Mouse (Mus musculus): Measurements from ENCODE around the gene Sh3d21.
"Not testable (repeated sequence)": the region's sequence is repeated elsewhere in the genome, so short reads cannot be mapped to it uniquely, and the experiment has no call there.

Sh3d21 gene
- long read RNA-seq, experiment 1: 0 reads
- long read RNA-seq, experiment 2: 0 reads

- intact Hi-C loops (cut with DNase I): no loop called here
Observed at GRCm38 (mm10) chr4:126163067-126163659, at the start of gene Sh3d21. Sh3d21 (minus strand) TSS chr4:126163491.

DNA sequence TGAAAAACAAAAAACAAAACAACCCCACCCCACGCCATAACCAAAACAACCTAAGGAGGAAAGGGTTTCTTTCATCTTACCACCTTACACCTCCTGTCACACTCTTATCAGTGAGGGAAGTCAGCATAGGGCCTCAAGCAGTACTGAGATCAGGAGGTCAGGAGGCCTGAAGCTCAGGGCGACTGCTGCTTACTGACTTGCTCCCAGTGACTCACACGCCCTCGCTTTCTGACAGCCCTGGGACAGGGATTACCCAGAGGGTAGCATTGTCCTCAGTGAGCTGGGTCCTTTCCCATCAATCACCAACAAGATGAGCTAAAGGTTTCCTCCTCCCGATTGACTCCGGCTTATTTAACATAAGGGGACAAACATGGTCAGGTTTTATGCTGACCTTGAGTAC lies 43.8 kb upstream of the Sh3d21 start:
- intact Hi-C loops (cut with DNase I): no loop called here

DNA sequence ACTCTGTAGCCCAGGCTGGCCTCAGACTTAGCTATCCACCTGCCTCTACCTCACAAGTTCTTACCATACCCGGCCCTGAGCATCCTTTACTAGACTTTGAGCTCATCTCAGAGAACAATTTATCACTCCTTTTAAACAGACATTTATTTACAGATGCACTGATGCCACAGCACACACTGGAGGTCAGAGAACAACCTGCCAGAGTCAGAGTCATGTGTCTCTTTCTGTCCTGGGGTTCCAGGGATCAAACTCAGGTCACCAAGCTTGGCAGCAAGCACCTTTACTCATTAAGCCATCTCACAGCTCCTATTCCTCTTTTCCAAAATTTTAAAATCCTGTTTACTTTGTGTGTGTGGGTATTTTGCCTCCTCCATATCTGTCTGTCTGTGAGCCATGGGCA lies 42.1 kb upstream of the Sh3d21 start:
- intact Hi-C loops (cut with DNase I): no loop called here

GRCm38 (mm10) chr4:126204661-126205230 lies 41.5 kb upstream of the Sh3d21 start:
- intact Hi-C loops (cut with DNase I): no loop called here

- intact Hi-C loops (cut with DNase I): no loop called here
Observed at GRCm38 (mm10) chr4:126204016-126204415, 40.7 kb upstream of the Sh3d21 start.

- intact Hi-C loops (cut with DNase I): no loop called here
Observed at GRCm38 (mm10) chr4:126203336-126203895, 40.1 kb upstream of the Sh3d21 start.

GRCm38 (mm10) chr4:126202303-126203181 lies 39.3 kb upstream of the Sh3d21 start, which contains the start of gene Thrap3:
Thrap3 (minus strand) TSS chr4:126202760.
- intact Hi-C loops (cut with DNase I): no loop called here

DNA sequence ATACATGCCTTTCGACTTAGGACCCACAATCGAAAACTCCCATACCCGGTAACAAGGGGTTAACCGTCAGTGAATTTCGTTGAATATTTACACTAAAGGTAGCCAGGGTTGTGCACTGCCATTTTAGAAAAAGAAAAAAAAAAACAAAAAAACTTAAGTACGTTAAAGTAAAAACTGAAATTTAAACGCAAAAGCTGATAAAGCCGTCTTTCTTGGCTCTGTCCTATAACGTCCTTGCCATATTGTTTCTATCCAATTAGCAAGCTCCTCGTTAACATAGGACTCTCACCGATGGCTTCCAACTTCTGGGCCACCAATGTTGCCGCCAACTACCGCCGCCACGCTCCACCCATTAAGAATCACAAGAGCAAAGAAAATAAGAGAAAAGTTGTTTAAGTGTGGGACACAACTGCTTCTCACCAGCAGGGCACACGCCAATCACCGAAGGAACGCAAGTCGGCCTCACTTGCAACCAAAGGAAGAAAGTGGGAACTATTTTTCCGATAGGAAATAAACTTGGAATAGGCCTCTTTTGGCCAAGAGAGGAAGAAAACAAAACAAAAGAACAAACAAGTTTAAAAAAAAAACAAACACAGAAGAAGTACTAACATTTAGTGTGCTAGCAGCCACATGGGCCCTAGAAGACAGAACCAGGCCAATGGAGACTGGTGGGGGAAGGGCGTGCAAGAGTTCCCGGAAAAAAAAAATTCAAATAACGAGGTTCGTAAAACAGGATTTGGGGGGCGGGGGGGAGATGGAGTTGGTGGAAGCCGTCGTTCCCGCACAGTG lies 38.4 kb upstream of the Sh3d21 start:
- intact Hi-C loops (cut with DNase I): no loop called here

DNA sequence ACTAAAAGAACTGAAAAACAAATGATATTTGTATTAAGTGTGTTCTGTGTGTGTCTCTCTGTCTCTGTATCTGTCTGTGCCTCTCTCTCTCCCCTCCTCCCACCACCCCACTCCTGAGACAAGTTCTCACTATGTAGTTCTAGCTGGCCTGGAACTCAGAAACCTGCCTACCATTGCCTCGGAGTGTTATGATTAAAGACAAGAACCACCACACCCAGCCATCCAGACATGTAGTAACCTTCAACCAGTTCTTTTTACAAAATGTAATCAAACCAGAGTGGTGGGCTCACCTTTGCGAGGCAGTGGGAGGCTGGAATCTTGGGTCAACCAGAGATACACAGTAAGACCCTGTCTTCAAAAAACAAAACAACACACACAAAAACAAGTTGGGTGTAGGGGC lies 37.4 kb upstream of the Sh3d21 start:
- intact Hi-C loops (cut with DNase I): no loop called here

- intact Hi-C loops (cut with DNase I): no loop called here
Observed at GRCm38 (mm10) chr4:126200036-126200435, 36.7 kb upstream of the Sh3d21 start.

GRCm38 (mm10) chr4:126199556-126199955 lies 36.3 kb upstream of the Sh3d21 start:
- intact Hi-C loops (cut with DNase I): no loop called here

- intact Hi-C loops (cut with DNase I): no loop called here
Observed at GRCm38 (mm10) chr4:126197485-126197884, 34.2 kb upstream of the Sh3d21 start.

GRCm38 (mm10) chr4:126194916-126195315 lies 31.6 kb upstream of the Sh3d21 start:
- intact Hi-C loops (cut with DNase I): no loop called here

DNA sequence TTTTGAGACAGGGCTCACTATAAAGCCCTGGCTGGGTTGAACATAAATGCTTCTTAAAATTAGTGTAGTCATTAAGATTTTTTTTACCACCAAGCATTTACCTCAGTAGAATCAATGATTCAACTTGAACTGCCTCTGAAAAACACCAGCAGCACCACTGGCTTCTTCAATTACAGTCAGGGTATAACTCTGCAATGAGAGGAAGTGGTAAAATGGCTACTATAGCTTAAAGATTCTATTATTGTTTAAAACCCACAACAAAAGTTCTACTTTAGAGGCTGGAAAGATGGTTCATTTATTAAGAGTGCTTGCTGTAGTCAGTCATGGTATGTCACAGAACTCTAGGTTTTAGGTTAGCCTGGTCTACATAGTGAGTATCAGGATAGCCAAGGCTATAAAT lies 30.9 kb upstream of the Sh3d21 start:
- intact Hi-C loops (cut with DNase I): no loop called here

DNA sequence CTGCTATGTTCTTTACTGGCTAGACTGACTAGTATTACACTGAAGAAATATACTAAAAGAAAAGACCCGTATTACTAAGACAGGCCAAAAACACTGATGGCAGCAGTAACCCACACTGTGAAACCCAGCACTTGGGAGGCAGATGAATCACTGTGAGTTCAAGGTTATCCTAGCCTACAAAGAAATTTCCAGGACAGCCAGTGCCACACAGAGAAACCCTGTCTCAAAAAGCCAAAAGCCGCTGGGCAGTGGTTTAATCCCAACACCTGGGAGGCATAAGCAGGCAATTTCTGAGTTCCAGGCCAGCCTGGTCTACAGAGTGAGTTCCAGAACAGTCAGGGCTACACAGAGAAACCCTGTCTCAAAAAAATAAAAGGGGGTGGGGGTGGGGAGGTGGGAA lies 27.3 kb upstream of the Sh3d21 start:
- intact Hi-C loops (cut with DNase I): no loop called here

GRCm38 (mm10) chr4:126187096-126187495 lies 23.8 kb upstream of the Sh3d21 start:
- intact Hi-C loops (cut with DNase I): loop anchor here (5.0 kb wide), 1 partner anchor 75 kb away; the partner anchor contains the start of gene Trappc3

- intact Hi-C loops (cut with DNase I): loop anchor here (5.0 kb wide), 1 partner anchor 44 kb away; no protein-coding TSS in a partner anchor
Observed at GRCm38 (mm10) chr4:126183034-126183433, 19.7 kb upstream of the Sh3d21 start.

- intact Hi-C loops (cut with DNase I): loop anchor here (5.0 kb wide), 1 partner anchor 46 kb away; no protein-coding TSS in a partner anchor
Observed at GRCm38 (mm10) chr4:126181170-126181957, 18.1 kb upstream of the Sh3d21 start.

DNA sequence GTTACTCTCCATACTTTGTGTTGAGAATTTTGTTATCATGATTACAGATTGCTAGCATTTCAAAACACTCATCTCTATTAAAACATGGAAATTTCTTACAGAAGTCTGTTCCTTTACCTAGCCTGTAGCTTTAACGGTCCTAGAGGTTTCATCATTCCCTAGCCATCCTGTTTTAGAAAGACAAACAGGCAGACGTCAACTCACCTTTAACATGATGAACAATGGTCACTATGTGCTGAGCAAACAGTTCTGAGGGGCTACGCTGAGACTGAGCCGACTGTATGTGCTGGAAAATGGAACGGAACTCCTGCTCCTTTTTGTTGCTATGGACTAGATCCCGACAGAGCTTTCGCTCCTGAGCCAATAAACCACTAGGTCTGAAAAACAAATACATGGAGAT lies 12.7 kb upstream of the Sh3d21 start:
- intact Hi-C loops (cut with DNase I): not testable (repeated sequence)

GRCm38 (mm10) chr4:126173800-126174199 lies 10.5 kb upstream of the Sh3d21 start:
- intact Hi-C loops (cut with DNase I): no loop called here
